Mouse (Mus musculus) left cerebral cortex, postnatal 25 days (tissue): ENCODE results near the gene Zfp710. TPM values are rescaled to one million over a fixed set of nuclear protein-coding genes. Genes with fewer than 3 reads are reported as not detected.
"Not testable (repeated sequence)": the region's sequence is repeated elsewhere in the genome, so short reads cannot be mapped to it uniquely, and the experiment has no call there.

Experiments used
- DNase-seq, 2 experiments: peaks; one replicate each; pipeline ENCODE4 v3.0.0; 2022; ENCODE audit warnings: low spot score in 2 of 2, mixed read lengths in 1 of 2
- intact Hi-C: fragments of 180-260 bp; cut with DNase I; formaldehyde crosslinking; loops from one replicate; pipeline ENCODE4 v1.15.1; 2025
- total RNA-seq, 2 experiments: library from RNA; stranded (reverse); gene quantifications; 2 replicates each; pipeline ENCODE4 v1.2.3; 2021

Gene Zfp710
- total RNA-seq, 2 experiments from 2014 or later: 19.6 to 21.2 TPM

DNA sequence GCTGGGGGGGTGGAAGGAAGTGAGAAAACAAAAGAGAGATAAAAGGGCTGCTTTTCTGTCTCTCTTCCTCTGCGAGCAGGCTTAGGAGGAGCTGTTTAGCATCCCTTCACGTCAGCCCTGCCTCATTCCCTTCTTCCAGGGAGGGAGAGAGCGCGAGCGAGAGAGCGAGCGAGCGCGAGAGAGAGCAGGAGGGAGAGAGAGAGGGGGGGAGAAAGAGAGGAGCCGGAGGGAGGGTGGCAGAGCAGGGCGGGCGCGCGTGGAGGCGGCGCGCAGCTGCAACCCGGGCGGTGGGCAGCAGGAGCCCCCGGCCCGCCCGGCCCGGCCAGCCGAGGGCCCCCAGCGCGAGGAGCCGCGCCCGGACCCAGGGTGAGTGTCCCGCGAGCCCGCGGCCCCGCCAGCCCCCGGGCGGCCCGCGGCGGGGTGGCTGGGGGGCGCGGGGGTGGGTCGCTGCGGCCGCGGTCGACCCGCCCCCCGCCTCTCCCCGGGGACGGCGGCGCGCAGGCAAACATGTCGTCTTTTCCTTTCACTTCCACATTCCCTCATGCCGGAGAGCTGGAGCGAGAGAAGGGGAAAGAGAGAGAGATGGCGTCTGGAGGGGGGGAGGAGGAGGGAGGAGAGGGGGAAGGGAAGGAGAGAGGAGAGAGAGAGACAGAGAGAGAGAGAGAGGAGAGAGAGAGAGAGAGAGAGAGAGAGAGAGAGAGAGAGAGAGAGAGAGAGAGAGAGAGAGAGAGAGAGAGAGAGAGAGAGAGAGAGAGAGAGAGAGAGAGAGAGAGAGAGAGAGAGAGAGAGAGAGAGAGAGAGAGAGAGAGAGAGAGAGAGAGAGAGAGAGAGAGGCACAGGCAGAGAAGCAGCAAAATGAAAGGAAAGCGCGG, 1.7 kb downstream of the Zfp710 start:
- DNase-seq: peak; percentile 55 to 59
- intact Hi-C loops: loop anchor here (2.0 to 5.0 kb wide), 3 partner anchors 88 to 104 kb away; partner anchors contain the start of genes Ap3s2, Arpin and Idh2

GRCm38 (mm10) chr7:80026990-80027635, 2.5 kb downstream of the Zfp710 start:
- peak; percentile 38 to 57 for DNase-seq
- intact Hi-C loops: loop anchor here (2.0 to 5.0 kb wide), 3 partner anchors 88 to 105 kb away; partner anchors contain the start of genes Ap3s2, Arpin and Idh2

DNA sequence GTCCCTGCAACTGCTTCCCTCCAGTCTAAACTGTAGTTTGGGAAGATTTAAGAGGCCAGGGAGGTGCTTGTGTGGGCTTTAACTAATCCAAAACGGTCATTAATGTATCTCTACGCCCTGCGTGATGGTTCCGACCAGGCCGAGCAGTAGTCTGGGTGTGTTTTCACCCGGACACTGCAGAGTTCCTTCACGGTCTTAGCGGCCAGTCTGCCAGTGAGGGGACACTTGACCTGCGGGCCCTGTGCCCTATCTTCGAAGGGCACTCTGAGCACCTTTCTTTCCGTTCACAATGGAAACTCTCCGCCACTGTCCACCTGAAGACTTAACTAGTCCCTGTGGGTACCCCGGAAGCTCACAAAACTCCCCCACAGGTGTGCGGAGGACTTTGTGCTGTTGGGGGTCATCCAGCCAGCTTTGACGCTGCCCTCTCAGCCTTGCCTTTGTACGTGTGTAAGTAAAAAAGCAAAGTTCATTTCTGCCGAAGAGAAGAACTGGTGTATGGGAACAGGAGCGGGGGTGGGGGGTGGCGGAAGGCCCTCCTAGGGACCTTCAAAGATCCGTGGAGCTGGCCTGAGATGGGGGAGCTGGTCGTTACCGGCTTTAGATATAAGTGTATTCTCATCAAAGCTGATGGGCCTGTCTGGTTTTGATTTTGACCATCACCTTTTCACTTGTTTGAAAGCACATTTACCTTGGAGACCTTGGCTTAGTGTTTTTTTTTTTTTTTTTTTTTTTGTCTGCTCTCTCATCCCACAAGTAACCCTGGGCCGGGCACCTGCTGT, 3.2 kb downstream of the Zfp710 start:
- DNase-seq: no peak
- intact Hi-C loops: loop anchor here (2.0 to 5.0 kb wide), 3 partner anchors 87 to 106 kb away; partner anchors contain the start of genes Ap3s2, Arpin and Idh2

DNA sequence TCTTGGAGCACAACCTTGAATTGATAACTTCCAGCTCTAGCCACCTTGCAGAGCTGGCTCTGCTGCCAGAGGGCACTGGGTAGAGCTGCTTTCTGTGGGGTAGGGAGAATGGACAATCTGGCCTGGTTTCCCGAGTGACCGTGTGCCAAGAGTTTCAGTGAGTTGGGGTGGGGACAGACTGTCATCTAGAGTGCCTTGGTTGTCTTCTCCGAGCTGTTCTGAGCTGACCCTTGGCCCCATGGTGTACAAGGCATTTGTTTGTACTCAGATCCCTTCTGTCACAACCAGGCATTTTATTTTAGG, 3.8 kb downstream of the Zfp710 start:
- intact Hi-C loops: loop anchor here (5.0 kb wide), 2 partner anchors 91 to 106 kb away; partner anchors contain the start of genes Ap3s2 and Arpin

GRCm38 (mm10) chr7:80030009-80030408, 5.4 kb downstream of the Zfp710 start:
- DNase-seq: no peak
- intact Hi-C loops: no loop called here

More for the DNA sequence above, 3.8 kb downstream of the Zfp710 start:
- no peak for DNase-seq

DNA sequence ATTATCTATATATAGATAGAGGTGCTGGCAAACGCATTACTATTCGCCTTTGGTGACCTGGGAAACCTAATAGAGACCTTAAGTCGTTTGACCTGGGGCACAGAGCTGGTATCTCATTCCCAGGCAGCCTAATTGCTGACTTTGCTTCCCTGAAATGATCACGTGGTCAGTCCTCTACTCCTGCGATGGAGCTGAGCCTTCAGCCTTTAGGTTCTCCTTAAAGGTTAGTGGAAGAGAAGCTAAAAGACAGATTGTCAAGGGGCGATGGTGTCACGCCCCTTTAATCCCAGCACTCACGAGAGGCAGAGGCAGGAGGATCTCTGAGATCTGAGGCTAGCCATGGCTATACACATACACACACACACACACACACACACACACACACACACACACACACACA, 5.9 kb downstream of the Zfp710 start:
- DNase-seq: no peak
- intact Hi-C loops: no loop called here

DNA sequence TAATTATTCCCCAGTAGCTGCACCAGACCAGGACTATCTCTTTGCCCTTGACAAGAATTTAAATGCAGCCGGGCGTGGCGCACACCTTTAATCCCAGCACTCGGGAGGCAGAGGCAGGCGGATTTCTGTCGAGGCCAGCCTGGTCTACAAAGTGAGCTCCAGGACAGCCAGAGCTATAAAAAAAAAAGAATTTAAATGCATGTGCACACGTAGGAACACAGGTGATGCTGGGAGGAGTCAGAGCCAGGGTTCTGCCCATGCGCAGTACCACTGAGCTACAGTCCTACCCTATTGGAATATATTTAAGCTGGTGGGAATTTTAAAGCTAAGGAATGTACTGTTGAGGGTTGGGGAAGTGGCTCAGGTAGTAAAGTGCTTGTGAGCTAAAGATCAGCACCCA, 6.4 kb downstream of the Zfp710 start:
- intact Hi-C loops: no loop called here

GRCm38 (mm10) chr7:80031478-80031877, 6.9 kb downstream of the Zfp710 start:
- intact Hi-C loops: no loop called here
- no peak for DNase-seq

More for the DNA sequence above, 6.4 kb downstream of the Zfp710 start:
- DNase-seq: no peak

- no peak for DNase-seq
- intact Hi-C loops: no loop called here
Observed at GRCm38 (mm10) chr7:80032216-80033052, 7.8 kb downstream of the Zfp710 start.

- intact Hi-C loops: no loop called here
- no peak for DNase-seq
Observed at GRCm38 (mm10) chr7:80033064-80033717, 8.6 kb downstream of the Zfp710 start.

DNA sequence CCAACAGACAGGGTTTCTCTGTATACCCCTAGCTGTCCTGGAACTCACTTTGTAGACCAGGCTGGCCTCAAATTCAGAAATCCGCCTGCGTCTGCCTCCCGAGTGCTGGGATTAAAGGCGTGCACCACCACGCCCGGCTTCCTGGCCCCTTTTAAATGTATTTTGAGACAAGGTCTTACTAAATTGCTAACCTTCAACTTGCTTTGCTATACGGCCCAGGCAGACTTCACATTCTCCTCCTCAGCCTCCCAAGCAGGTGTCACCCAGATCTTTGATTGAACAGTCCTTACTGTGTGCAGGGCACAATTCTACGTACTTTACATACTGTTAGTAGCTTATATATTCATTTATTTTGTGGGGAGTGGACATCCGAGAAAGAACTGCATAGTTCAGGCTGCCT, 9.2 kb downstream of the Zfp710 start:
- no peak for DNase-seq
- intact Hi-C loops: no loop called here

DNA sequence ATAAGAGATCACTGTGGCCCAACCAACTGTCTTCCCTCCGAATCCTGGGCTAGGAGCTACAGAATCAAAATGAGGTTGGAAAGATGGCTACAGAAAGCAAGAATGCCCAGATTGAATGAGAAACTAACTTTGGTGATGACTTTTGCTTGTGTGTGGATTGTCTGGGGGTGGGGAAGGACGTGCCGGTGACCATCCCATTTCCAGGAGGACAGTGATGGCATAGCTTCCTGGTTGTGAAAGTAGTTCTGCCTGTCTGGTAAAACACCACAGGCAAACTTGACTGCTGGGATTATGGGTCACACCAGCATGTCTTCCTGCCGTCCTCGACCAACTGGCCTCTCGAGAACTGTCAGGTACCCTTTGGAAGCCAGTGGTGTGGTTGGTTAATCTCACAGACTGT, 10.5 kb downstream of the Zfp710 start:
- intact Hi-C loops: no loop called here
- DNase-seq: no peak

DNA sequence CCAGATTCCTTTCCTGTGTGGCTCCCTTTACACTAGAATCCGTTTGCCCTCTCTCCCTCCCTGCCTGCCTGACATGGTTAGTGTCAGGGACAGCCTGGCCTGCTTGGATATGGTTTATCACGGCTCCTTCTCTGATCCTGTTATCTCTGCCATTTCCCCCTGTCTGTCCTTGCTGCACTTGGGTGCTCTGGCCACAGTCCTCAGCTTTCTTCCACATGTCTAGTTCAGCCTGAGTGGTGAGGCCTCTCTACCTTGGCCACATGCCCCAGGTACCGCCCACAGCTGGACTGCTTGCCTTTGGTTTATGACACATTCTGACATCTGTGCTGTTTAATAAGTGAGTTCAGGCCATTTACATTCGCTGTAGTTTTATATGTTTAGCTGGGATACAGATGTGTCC, 11.1 kb downstream of the Zfp710 start:
- intact Hi-C loops: no loop called here
- no peak for DNase-seq

DNA sequence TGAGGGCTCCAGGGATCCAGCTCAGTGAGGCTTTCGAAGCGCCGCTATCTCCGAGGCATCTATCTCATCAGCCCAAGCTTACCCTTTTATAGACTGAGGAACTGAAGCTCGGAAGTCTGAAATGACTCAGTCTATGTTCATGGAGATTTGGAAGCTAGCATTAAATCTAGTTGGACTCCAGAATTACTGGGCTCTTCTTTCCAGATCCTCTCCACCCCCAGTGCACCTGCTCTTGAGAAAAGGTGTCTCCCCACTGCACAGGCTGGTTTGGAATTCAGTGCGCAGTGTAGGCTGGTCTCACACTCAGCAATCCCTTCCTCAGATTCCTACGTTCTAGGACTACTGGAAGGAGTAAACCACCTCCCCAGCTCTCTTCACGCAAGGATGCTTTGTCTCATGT, 15.1 kb downstream of the Zfp710 start:
- peak; percentile 21 to 80 for DNase-seq
- intact Hi-C loops: no loop called here

DNA sequence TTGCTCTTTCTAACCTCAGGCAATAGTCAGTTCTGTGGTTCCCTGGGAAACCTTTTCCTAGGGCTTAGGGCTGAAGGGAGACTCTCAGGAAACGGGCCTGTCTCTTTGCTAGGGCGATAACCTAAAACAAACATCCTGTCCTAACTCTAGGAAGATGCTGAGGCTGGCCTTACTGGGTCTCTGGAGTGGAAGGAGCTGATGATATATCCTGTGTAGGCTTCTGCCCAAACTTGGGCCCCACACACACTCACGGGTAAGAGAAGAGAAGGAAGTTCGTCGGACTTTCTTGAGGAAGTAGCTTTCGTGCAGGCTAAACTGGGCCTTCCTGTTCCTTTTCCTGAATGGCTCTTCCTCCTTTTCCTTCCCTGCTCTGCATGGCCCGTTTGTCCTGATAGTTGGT, 19.6 kb downstream of the Zfp710 start:
- peak in 1 of 2 experiments; percentile 38 for DNase-seq
- intact Hi-C loops: no loop called here

DNA sequence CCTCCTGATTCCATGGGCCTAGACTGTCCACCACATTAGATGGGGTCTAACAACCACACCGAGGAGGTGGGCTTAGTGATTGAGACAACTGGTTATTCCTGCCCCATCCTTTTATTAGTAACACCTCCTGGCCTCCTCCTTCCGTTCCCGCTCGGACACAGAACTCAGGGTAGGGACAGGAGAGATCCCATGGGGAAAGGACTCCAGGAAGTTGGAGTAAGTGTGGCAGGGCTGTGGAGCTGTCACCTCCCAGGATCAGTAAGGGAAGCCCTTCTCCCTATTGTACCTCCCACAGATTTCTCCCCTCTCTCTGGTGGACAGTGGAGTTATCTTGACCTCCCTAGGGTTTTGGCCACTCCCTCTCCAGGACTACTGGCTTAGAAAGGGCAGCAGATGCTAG, 22.4 kb downstream of the Zfp710 start:
- no peak for DNase-seq
- intact Hi-C loops: no loop called here

DNA sequence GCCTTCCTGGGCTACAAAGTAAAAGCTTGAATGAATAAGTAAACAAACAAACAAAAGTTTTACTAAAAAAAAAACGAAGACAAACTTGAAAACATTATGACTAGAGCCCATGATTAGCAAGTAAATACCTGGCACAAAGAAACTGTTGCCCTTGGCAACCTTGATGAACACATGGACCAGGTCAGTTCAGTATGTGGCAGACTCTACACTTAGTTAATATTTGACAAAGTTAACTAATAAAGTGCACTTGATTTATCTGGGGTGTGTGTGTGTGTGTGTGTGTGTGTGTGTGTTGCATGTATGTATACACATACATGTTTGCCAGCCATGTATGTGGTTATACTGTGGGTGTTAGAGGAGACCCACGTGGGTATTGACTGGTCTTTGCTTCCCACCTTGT, 25.1 kb downstream of the Zfp710 start:
- DNase-seq: no peak
- intact Hi-C loops: no loop called here

DNA sequence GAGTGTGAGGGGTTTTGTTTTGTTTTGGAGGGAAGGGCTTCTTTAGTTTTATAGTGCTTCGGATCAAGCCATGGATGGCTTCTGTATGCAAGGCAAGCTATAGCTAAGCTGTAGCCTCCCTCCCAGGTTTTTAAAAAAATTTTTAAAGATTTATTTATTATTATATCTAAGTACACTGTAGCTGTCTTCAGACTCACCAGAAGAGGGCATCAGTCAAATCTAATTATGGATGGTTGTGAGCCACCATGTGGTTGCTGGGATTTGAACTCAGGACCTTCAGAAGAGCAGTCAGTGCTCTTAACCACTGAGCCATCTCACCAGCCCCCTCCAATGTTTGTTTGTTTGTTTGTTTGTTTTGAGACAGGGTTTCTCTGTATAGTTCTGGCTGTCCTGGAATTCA, 25.8 kb downstream of the Zfp710 start:
- DNase-seq, intact Hi-C loops: not testable (repeated sequence)

GRCm38 (mm10) chr7:80051835-80052234, 27.2 kb downstream of the Zfp710 start:
- intact Hi-C loops: no loop called here

More at GRCm38 (mm10) chr7:80051835-80052234, 27.2 kb downstream of the Zfp710 start:
- DNase-seq: no peak
